Mouse (Mus musculus) lung, adult 10 weeks (tissue): ENCODE measurements around the gene Sv2c. TPM values are rescaled to one million over a fixed set of nuclear protein-coding genes. Genes with fewer than 3 reads are reported as not detected.

ENCODE experiments used
- polyA plus RNA-seq: library from polyadenylated mRNA; stranded (reverse); fragments of 350-450 nt; fragmentation: Illumina TruSeq; extraction: RNeasy Lipid Tissue Mini Kit (QIAGEN cat#74804); gene quantifications from one replicate; pipeline ENCODE4 v1.2.3, GENCODE M21; 2014; ENCODE audit warnings: low read depth, low replicate concordance; ENCODE audit not compliant: insufficient read depth

Gene Sv2c
- 0.18 TPM for polyA plus RNA-seq

DNA sequence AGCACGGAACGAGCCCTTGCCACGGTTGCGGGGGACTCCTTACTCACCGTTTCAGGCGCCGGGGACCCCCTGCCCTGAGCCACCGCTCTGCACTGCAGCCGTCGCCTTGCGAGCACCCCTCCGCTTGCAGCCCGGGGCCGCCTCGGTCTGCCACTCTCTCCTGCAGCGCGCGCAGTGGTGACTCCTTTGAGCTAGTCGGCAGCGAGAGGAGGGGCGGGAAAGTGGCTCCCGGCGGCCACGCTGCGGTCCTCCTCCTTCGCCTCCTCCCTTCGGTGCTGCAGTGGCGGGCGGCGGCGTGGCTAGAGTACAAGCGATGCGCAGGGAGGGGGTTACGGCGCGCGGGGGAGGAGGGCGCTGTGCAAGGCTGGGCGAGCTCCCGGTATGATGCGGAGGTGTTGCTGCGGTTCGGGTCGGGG is at the start of gene Sv2c:
TSS of gene Sv2c (minus strand) at position 177 of the 416 bp plus-strand sequence.

GRCm38 (mm10) chr13:96081754-96082153 is 50.6 kb downstream of the Sv2c start, which contains the start of gene Gm17190:
TSS of gene Gm17190 (plus strand) at chr13:96082054.

DNA sequence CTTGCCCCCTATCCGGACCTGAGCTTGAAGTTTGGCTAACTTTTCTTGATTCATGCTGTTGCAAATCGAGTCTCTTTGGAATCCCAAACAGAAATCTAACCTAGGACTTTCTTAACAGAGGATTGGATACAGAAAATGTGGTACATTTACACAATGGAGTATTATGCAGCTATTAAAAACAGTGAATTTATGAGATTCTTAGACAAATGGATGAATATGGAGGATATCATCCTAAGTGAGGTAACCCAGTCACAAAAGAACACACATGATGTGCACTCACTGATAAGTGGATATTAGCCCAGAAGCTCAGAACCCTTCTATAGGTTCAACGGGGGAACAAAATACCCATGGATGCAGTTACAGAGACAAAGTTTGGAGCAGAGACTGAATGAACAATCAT is 51.1 kb downstream of the Sv2c start, which contains the start of gene Gm20075:
TSS of gene Gm20075 (minus strand) at position 101 of the 400 bp plus-strand sequence.

Other genes with a start within 250 kb of the Sv2c start
- gene Iqgap2, start 240.7 kb downstream of the Sv2c start, polyA plus RNA-seq: 2.3 TPM
- gene Gm20075, start 51.2 kb downstream of the Sv2c start, polyA plus RNA-seq: 2.3 TPM
- gene Gm17190, start 50.5 kb downstream of the Sv2c start, polyA plus RNA-seq: not detected